Mouse (Mus musculus) hindbrain, postnatal 0 days (tissue): ENCODE results near the gene Tet1. TPM values are rescaled to one million over a fixed set of nuclear protein-coding genes. Genes with fewer than 3 reads are reported as not detected.

Experiments
- ATAC-seq: fragments of 200-750 bp; cut with Nextera tagmentation; 2 replicates; pipeline ENCODE4 v1.8.0; 2017; ENCODE audit warnings: mild to moderate bottlenecking, moderate TSS enrichment, moderate library complexity
- DNase-seq: peaks from one replicate; pipeline ENCODE4 v3.0.0-alpha.2; 2015; ENCODE audit warnings: low spot score
- H3K27ac ChIP-seq: fragments of 300-500 bp; sonication (generic); 2 replicates; pipeline ENCODE4 v1.5.1; 2014; ENCODE audit warnings: mild to moderate bottlenecking
- H3K27me3 ChIP-seq: fragments of 300-500 bp; sonication (generic); 2 replicates; pipeline ENCODE4 v1.6.1; 2014; ENCODE audit warnings: low read length, mixed read lengths; ENCODE audit not compliant: insufficient read depth
- H3K36me3 ChIP-seq: fragments of 300-500 bp; sonication (generic); 2 replicates; pipeline ENCODE4 v1.6.1; 2014; ENCODE audit warnings: low read length, mixed read lengths; ENCODE audit not compliant: insufficient read depth
- H3K4me1 ChIP-seq: fragments of 300-500 bp; sonication (generic); 2 replicates; pipeline ENCODE4 v1.6.1; 2014; ENCODE audit warnings: antibody characterized with exemption, low read length, mixed read lengths; ENCODE audit not compliant: insufficient read depth
- H3K4me2 ChIP-seq: fragments of 300-500 bp; sonication (generic); 2 replicates; pipeline ENCODE4 v1.6.1; 2014; ENCODE audit warnings: low read depth, mild to moderate bottlenecking, low read length, moderate library complexity, mixed read lengths
- H3K4me3 ChIP-seq: fragments of 300-500 bp; sonication (generic); 2 replicates; pipeline ENCODE4 v1.5.1; 2014; ENCODE audit warnings: low read length
- H3K9ac ChIP-seq: fragments of 300-500 bp; sonication (generic); replicated peaks from 2 replicates; pipeline ENCODE4 v1.6.1; 2014; ENCODE audit warnings: mild to moderate bottlenecking, low read length, moderate library complexity, mixed read lengths
- H3K9me3 ChIP-seq: fragments of 300-500 bp; sonication (generic); 2 replicates; pipeline ENCODE4 v1.6.1; 2016; ENCODE audit warnings: low read length, mixed read lengths
- CTCF ChIP-seq: IDR thresholded peaks from 2 replicates; pipeline ENCODE4 v1.5.1; 2016; ENCODE audit warnings: antibody characterized with exemption, control low read depth, low read depth
- WGBS: fragments of 180-500 bp; shearing (Covaris S2); extraction: QIAGEN DNeasy Blood & Tissue Kit; methylation state at CpG from one replicate; pipeline ENCODE4 v1.1.7; 2014; 5-methylcytosine and 5-hydroxymethylcytosine counted together
- polyA plus RNA-seq: library from polyadenylated mRNA; unstranded; fragments of >200 nt; fragmentation: Nextera tagmentation; extraction: Ambion mirVana; gene quantifications from 2 replicates; pipeline ENCODE4 v1.2.1, GENCODE M21; 2015
- total RNA-seq: library from RNA; depleted of rRNA; stranded (reverse); fragments of >200 nt; gene quantifications from 2 replicates; pipeline ENCODE4 v1.2.3, GENCODE M21; 2014

Gene Tet1
- total and polyA plus RNA-seq, 2 experiments from 2014 or later = 32.2 to 39.5 TPM

DNA sequence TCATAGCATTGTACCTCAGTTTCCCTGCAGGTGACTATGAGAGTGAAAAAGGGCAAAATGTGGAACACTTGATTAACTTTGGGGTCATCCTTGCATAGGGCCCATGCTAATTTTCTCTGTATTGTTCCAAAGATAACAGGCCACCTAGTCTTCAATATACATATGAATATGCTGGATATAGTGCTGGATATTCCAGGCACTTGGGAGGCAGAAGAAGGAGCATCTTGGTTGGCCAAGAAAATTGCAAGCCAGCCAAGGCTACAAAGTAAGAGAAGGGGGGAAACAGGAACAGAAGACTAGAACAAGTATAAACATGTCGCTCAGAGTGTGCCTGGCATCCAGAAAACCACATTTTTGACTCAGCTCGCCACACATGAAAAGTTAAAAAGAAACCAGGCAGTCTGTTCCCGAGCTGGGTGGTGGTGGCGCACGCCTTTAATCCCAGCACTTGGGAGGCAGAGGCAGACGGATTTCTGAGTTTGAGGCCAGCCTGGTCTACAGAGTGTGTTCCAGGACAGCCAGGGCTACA, 15.4 kb downstream of the Tet1 start:
- no peaks in the 10 kb centered on the region for H3K4me1 ChIP-seq
- no peaks in the 10 kb centered on the region for H3K36me3 ChIP-seq
- no peak overlapping the region for H3K4me2 ChIP-seq
- H3K9ac ChIP-seq = no peak overlapping the region
- H3K27me3 ChIP-seq = no peaks in the 10 kb centered on the region
- DNase-seq (no peak), ATAC-seq (no peak)
- no peak for TF ChIP-seq CTCF
- 73% methylated on average over 6 of the region's 6 CpGs for WGBS
- H3K4me3 ChIP-seq = no peak overlapping the region
- no peaks in the 10 kb centered on the region for H3K9me3 ChIP-seq
- no peak overlapping the region for H3K27ac ChIP-seq

DNA sequence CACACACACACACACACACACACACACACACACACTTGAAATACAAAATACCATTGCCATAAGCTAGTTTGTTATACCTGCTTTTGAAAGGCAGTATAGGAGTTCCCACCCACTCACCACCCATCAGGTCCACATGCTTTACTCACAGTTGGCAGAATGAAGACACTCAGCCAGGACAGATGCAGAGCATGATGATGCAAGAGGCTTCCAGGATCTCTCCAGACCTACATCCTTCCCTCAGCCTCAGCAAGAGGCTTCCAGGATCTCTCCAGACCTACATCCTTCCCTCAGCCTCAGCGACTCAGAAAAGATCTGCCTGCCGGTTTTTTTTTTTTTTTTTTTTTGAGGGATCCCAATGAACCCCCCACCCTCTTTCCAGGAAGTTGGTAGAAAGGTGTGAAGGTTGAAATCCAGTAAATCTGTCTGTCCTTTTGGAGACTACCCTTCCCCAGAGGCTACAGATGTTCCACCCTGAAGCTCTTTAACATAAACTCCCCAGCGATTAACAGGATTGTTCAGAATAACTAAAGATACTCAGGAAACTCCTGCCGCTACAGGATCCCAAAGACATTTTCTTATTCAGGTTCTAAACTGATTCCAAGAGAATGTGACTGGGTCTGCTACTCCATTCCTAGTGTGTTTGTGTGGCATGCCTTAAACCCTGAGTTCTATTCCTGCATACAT, 16.1 kb downstream of the Tet1 start:
- Histone ChIP-seq H3K4me3 (no peak overlapping the region), H3K4me2 (no peak overlapping the region), H3K27ac (no peak overlapping the region), H3K27me3 (no peaks in the 10 kb centered on the region), H3K9ac (no peak overlapping the region), H3K36me3 (no peaks in the 10 kb centered on the region), H3K4me1 (no peaks in the 10 kb centered on the region), H3K9me3 (no peaks in the 10 kb centered on the region)
- WGBS = 34% methylated on average over 4 of the region's 4 CpGs
- no peak for TF ChIP-seq CTCF
- DNase-seq = no peak
- no peak for ATAC-seq

DNA sequence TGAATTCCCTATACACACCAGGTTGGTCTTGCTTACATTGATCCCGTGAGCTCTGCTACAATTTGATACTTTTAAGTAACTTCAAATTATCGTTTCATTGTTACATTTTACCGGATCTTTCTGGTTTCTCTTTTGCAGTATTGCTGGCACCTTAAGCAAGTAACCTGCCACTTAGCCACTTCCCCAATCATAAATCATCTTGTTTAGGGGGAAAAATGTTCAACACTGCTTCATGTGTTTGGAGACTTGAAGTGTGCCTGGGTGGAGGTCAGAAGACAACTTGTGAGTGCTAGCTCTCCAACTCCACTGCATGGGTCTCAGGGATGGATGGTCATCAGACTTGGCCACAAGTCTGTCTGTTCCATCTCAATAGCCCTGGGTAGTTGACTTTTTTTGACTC, 17.8 kb downstream of the Tet1 start:
- WGBS = 88% methylated on average over 3 of the region's 3 CpGs
- DNase-seq (no peak), ATAC-seq (no peak)
- Histone ChIP-seq H3K4me2 (no peak overlapping the region), H3K9me3 (no peaks in the 10 kb centered on the region), H3K27ac (no peak overlapping the region), H3K27me3 (no peaks in the 10 kb centered on the region), H3K4me1 (no peaks in the 10 kb centered on the region), H3K4me3 (no peak overlapping the region), H3K9ac (no peak overlapping the region), H3K36me3 (no peaks in the 10 kb centered on the region)
- no peak for TF ChIP-seq CTCF

DNA sequence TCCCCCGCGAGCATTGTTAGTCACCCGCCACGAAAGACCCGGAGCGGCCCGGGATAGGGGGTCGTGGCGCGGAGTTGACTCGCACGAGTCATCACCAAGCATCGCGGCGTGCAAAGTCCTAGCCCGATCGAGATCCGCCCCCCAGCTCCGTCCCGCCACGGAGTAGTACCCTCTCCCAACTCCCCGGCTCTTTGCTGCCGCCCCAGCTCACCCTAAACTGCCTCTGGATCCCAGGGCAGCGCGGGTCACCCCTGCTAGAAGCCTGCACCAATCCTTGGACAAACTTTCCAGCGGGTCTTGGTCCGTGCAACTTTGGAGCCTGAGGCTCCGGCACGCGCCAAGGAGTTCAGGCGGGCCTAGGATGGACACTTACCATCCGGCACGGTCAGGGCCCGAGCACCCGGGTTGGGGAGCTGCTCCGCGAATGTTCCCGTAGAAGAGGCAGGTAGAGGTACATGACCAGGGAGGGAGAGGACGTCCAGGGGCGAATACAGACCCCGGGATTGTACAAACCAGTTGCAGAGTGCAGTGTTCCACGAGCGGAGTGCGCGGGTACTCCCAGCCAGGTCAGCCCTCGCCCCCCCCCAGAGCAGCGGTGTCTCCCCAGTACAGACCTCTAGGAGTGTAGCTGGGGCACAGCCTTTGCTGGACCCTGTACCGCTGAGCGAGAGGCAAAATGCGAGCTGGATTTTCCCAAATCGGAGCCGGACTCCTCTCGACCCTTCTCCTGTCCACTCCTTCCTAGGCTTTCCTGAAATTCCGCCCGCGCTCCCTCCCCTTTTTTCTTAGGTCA, 21.8 kb downstream of the Tet1 start:
- Histone ChIP-seq H3K27me3 (no peaks in the 10 kb centered on the region), H3K36me3 (no peaks in the 10 kb centered on the region), H3K4me1 (no peaks in the 10 kb centered on the region), H3K27ac (no peak overlapping the region), H3K4me2 (peak overlapping the region; percentile 96), H3K9ac (peak overlapping the region; percentile 46), H3K9me3 (no peaks in the 10 kb centered on the region), H3K4me3 (peak overlapping the region; percentile 51)
- DNase-seq (peak; percentile 63), ATAC-seq (peak; percentile 76)
- WGBS = under 1% methylated on average over 55 of the region's 56 CpGs
- 0 out of 2 replicates have a peak, but pooled peaks have one; percentile 11 for TF ChIP-seq CTCF

DNA sequence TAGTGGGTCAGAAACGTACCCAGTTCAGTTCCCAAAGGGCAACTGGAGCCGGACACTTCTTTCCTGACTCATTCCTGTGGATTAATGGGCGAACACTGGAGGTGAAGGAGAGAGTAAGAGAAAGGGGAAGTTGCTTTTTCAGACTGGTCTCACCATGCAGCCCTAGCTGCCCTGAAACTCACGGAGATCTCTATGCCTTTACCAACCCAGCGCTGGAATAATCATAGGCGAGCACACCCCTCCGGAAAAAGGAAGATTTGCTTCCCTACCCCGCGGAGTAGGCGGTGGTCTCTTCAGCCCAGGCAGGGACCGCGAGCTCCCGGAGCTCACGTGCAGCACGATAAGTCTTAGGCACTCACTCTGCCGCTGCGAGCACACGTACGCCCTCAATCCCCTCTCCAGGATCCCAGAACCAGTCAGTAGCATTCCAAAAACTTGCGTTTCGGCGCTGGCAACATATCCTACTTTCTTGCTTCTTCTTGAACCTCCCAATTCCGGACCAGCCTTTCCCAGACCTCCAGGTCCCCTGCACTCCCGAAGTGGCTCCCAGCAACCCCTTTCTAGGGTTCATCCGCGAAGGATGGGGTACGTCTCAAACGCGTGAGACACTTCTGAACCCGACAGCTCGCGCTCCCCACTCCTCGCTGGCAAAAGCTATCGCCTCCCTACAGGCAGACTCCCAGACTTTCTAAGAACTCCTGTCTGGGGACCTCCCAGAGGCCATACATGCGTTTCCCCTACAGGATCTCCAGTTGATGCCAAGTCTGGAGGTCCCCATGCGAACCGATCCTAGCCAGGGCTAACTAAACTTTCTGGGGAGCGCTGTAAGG, 22.6 kb downstream of the Tet1 start:
- peak; percentile 36; the same call in 1 of the 2 replicates for ATAC-seq
- no peaks in the 10 kb centered on the region for H3K4me1 ChIP-seq
- peak overlapping the region; percentile 51 for H3K4me3 ChIP-seq
- H3K4me2 ChIP-seq = peak overlapping the region; percentile 96
- peak; percentile 10 for DNase-seq
- H3K9ac ChIP-seq = peak overlapping the region; percentile 46
- WGBS = under 1% methylated on average over 38 of the region's 38 CpGs
- no peaks in the 10 kb centered on the region for H3K36me3 ChIP-seq
- no peaks in the 10 kb centered on the region for H3K9me3 ChIP-seq
- no peak overlapping the region for H3K27ac ChIP-seq
- no peaks in the 10 kb centered on the region for H3K27me3 ChIP-seq
- TF ChIP-seq CTCF = no peak

DNA sequence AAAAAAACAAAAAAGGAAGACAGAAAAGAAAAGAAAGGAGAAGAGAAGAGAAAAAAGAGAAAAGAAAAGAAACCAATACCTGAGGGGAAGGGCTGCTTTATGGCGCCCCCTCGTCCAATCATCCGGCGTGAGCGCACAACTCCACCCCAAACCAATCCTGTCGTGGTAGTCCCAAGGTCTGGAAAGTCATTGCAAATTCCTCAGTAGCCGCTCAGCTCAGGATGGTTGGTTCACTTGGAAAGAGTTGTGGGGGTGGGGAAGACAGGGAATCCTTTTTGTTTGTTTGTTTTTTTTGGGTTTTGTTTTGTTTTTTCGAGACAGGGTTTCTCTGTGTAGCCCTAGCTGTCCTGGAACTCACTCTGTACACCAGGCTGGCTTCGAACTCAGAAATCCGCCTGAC, 23.3 kb downstream of the Tet1 start:
- H3K9me3 ChIP-seq = no peaks in the 10 kb centered on the region
- no peak overlapping the region; the same call in 1 of the 2 replicates for H3K9ac ChIP-seq
- H3K4me2 ChIP-seq = peak overlapping the region; percentile 96
- H3K36me3 ChIP-seq = no peaks in the 10 kb centered on the region
- ATAC-seq (no peak), DNase-seq (no peak)
- no peaks in the 10 kb centered on the region for H3K27me3 ChIP-seq
- H3K27ac ChIP-seq = no peak overlapping the region
- TF ChIP-seq CTCF = no peak
- 34% methylated on average over 10 of the region's 10 CpGs for WGBS
- H3K4me1 ChIP-seq = no peaks in the 10 kb centered on the region
- peak overlapping the region; percentile 51 for H3K4me3 ChIP-seq
